Mouse (Mus musculus) neural tube, embryonic 14.5 days (tissue): ENCODE data around the gene Dvl1. TPM values are rescaled to one million over a fixed set of nuclear protein-coding genes. Genes with fewer than 3 reads are reported as not detected.

ENCODE experiments used
- ATAC-seq: fragments of 200-750 bp; cut with Nextera tagmentation; 2 replicates; pipeline ENCODE4 v1.8.0; 2017; ENCODE audit warnings: low read depth, mild to moderate bottlenecking, moderate TSS enrichment, moderate library complexity
- H3K27ac ChIP-seq: fragments of 300-500 bp; sonication (generic); 2 replicates; pipeline ENCODE4 v1.5.1; 2014; ENCODE audit warnings: low read depth, mild to moderate bottlenecking, control low read depth, low read length, moderate library complexity, mixed read lengths
- H3K27me3 ChIP-seq: fragments of 300-500 bp; sonication (generic); 2 replicates; pipeline ENCODE4 v1.6.1; 2014; ENCODE audit warnings: low read length; ENCODE audit not compliant: control insufficient read depth, insufficient read depth
- H3K36me3 ChIP-seq: fragments of 300-500 bp; sonication (generic); 2 replicates; pipeline ENCODE4 v1.6.1; 2014; ENCODE audit warnings: low read length, mixed read lengths; ENCODE audit not compliant: control insufficient read depth, insufficient read depth
- H3K4me1 ChIP-seq: fragments of 300-500 bp; sonication (generic); 2 replicates; pipeline ENCODE4 v1.6.1; 2014; ENCODE audit warnings: low read length; ENCODE audit not compliant: control insufficient read depth, insufficient read depth
- H3K4me2 ChIP-seq: fragments of 300-500 bp; sonication (generic); 2 replicates; pipeline ENCODE4 v1.6.1; 2014; ENCODE audit warnings: mild to moderate bottlenecking, low read depth, low read length, control low read depth
- H3K4me3 ChIP-seq: fragments of 300-500 bp; sonication (generic); 2 replicates; pipeline ENCODE4 v1.5.1; 2014; ENCODE audit warnings: low read depth, low read length, control low read depth, mixed read lengths
- H3K9ac ChIP-seq: fragments of 300-500 bp; sonication (generic); replicated peaks from 2 replicates; pipeline ENCODE4 v1.6.1; 2014; ENCODE audit warnings: low read depth, mild to moderate bottlenecking, control low read depth, low read length, mixed read lengths
- H3K9me3 ChIP-seq: fragments of 300-500 bp; sonication (generic); 2 replicates; pipeline ENCODE4 v1.6.1; 2016; ENCODE audit warnings: low read length; ENCODE audit not compliant: control insufficient read depth
- WGBS: fragments of 180-500 bp; shearing (Covaris S2); extraction: QIAGEN DNeasy Blood & Tissue Kit; methylation state at CpG from one replicate; pipeline ENCODE4 v1.1.7; 2014; 5-methylcytosine and 5-hydroxymethylcytosine counted together
- polyA plus RNA-seq: library from polyadenylated mRNA; unstranded; fragments of >200 nt; fragmentation: Nextera tagmentation; extraction: Ambion mirVana; gene quantifications from 2 replicates; pipeline ENCODE4 v1.2.1, GENCODE M21; 2014

The Dvl1 gene
- polyA plus RNA-seq, 1 experiment from 2014 or later = 16.1 TPM

DNA sequence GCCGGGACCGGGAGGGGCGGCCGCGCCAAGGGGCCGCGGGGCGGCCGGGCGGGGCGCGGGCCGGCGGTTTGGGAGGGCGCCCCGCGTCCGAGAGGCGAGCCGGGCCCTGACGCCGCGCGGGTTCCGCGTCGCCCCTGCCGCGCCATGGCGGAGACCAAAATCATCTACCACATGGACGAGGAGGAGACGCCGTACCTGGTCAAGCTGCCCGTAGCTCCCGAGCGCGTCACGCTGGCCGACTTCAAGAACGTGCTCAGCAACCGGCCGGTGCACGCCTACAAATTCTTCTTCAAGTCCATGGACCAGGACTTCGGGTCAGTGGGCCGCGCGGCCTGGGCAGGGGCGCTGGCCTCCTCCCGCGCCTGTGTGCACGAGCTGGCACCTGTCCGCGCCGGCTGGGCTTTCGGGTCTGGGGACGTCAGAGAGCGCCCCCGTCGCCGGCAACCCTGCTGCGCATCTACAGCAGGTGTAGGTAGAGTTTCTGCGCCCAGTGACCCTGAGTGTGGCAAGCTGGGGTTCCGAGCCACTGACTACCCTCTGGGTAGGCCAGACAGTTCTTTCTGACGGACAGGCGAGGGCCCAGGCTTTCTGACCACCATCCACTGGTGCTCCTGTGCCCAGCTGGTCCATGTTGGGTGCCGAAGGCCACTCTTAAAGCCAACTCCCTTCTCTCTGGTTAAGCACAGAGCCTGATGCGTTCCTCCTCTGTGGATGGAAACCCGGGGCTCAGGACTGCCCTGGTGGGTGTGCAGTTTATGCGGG, 570 bp downstream of the Dvl1 start:
- WGBS = 2% methylated on average over 54 of the region's 69 CpGs
- peak; percentile 55 for ATAC-seq
- peaks cover 32% of the 10 kb centered on the region for H3K4me1 ChIP-seq

DNA sequence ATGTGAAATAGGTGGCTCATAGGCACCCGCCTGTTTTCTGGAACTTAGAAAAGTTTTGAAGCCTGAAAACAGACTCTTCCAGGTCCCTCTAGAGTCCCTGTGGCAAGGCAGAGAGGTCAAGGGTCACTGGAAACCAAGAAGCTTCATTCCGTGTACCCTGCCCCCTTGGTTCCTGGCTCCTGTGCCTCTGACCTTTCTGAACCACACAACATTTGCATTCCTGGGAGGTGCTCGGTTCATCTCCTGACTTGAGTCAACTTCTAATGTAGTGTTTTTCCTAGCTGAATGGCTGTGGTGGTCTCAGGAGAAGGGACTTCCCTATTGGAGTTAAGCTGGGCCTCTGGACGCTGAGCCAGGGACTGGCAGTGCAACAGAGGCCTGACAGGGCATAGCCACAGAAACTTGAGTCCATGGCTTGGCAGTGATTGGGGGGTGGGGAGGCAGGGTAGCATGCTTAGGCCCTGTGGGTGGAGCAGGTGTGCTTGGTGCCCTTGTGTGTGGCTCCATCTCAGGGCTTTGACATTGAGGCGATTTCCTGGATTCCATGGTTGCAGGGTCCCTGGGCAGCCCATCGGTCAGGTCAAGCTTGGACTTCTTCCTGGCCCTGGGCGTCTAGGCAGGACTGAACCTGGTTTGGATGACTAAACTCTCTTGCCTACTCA, 1.4 kb downstream of the Dvl1 start:
- Histone ChIP-seq H3K9ac (peak overlapping the region; percentile 88), H3K27me3 (no peaks in the 10 kb centered on the region), H3K9me3 (no peaks in the 10 kb centered on the region), H3K4me3 (peak overlapping the region; percentile 88), H3K27ac (no peak overlapping the region), H3K4me2 (peak overlapping the region; percentile 89), H3K36me3 (no peaks in the 10 kb centered on the region), H3K4me1 (peaks cover 32% of the 10 kb centered on the region)
- WGBS = 67% methylated on average over 7 of the region's 7 CpGs
- no peak for ATAC-seq

More for the DNA sequence above, 570 bp downstream of the Dvl1 start:
- no peaks in the 10 kb centered on the region for H3K9me3 ChIP-seq
- peak overlapping the region; percentile 88 for H3K9ac ChIP-seq
- peaks cover under 1% of the 10 kb centered on the region; the same call in 1 of the 2 replicates for H3K36me3 ChIP-seq
- H3K27me3 ChIP-seq = no peaks in the 10 kb centered on the region
- H3K4me2 ChIP-seq = peak overlapping the region; percentile 89
- peak overlapping the region; percentile 81 for H3K27ac ChIP-seq
- H3K4me3 ChIP-seq = peak overlapping the region; percentile 88

DNA sequence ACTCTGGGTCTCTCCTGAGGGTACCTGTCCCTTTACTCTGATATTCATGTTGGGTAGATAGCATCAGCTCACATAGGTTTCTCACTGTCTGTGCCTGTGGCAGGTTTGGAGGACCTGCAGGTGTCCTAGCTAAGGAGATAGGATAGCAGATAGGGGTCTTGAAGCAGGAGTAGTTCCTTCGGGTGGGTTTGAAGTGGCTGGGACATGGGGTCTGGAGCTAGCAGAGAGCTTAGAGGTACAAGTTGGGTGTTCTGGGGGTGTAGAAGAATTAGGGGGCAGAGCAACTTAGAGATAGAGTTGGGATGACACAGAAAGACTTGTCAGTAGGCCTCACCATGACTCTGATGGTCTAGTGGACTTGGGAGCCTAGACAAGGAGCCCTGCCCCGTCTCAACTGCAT, 2.2 kb downstream of the Dvl1 start:
- Histone ChIP-seq H3K27me3 (no peaks in the 10 kb centered on the region), H3K36me3 (peaks cover under 1% of the 10 kb centered on the region; the same call in 1 of the 2 replicates), H3K9me3 (no peaks in the 10 kb centered on the region), H3K4me3 (no peak overlapping the region), H3K9ac (no peak overlapping the region), H3K4me1 (peaks cover 32% of the 10 kb centered on the region), H3K4me2 (peak overlapping the region; percentile 89), H3K27ac (no peak overlapping the region)
- ATAC-seq = no peak
- WGBS = 94% methylated on average over 2 of the region's 2 CpGs

DNA sequence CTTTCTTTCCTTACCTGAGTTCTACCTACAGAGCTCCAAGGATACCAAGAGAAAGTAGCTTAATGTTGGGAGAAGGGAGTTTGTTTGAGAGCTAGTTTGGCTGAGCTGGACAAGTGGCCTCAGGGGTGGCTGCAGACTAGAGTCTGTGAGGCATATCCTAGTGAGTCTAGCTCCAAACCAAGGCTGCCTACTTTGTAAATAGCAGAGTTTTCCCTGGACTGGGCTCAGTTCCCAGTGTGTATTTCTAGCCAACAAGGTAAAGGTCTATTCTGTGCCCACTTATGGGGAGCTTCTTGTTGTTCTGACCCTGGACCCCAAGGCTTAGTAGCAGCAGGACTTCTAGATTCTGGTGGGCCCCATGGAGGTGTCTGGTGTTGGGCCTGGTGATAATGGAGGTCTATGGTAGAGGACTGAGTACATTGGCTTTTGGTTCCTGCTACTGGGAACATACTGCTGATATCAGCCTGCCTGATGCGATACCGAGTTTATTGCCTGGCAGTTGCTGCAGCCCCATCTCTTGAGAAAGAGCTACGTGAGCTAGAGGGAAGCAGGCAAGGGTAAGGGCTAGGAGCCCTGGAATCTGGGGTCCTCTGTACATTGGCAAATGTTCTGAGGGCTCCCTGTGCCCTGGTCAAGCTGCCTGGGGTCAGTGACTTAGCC, 2.7 kb downstream of the Dvl1 start:
- no peaks in the 10 kb centered on the region for H3K9me3 ChIP-seq
- peaks cover 32% of the 10 kb centered on the region for H3K4me1 ChIP-seq
- H3K27me3 ChIP-seq = no peaks in the 10 kb centered on the region
- H3K27ac ChIP-seq = no peak overlapping the region
- no peak overlapping the region for H3K4me3 ChIP-seq
- ATAC-seq = no peak
- H3K36me3 ChIP-seq = peaks cover 6% of the 10 kb centered on the region
- H3K4me2 ChIP-seq = no peak overlapping the region
- H3K9ac ChIP-seq = no peak overlapping the region
- WGBS = 90% methylated on average over 3 of the region's 3 CpGs

DNA sequence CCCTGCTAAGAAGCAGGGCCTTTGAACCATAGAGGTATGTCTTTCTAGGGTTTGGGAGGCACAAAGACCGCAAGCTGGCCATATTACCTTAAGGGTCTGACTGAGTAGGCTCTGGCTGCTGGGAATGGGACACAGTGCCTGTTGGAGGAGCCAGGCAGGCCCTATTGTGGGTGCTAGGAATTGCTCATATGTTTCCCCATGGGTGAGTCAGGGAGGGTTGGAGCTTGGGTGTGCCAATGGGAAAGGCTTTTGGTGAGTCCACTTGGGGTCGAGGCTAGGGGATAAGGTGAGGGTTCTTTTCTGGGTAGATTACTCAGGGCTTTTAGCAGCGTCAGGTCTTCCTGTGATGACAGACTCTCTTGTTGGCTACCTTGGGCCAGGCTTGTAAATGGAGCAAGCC, 4.2 kb downstream of the Dvl1 start:
- Histone ChIP-seq H3K4me2 (no peak overlapping the region), H3K27ac (no peak overlapping the region), H3K9ac (no peak overlapping the region), H3K4me1 (peaks cover 31% of the 10 kb centered on the region), H3K4me3 (no peak overlapping the region), H3K9me3 (no peaks in the 10 kb centered on the region), H3K36me3 (peaks cover 19% of the 10 kb centered on the region), H3K27me3 (no peaks in the 10 kb centered on the region)
- 91% methylated on average over 3 of the region's 3 CpGs for WGBS
- no peak for ATAC-seq

DNA sequence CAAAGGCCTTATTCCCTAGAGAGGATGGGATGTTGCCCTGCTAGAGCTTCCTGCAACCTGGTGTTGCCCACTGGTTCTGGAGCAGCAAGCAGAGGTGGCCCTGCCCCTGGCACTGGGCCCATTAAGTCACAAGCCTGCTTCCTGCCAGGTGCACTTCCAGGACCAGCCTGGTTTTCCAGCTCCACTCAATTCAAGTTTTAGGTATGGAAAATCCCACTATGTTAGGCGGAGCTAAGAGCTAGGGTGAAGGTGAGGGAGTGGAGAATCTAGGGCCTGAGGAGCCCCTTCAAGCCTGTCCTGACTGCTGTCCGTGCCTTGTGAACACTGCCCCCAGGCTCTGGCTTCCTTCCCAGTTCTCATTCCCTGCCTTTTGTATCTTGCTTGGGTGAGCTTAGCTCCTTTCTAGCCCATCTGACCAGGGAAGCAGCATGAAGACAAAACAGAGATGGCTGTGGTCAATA, 4.8 kb downstream of the Dvl1 start:
- no peak overlapping the region for H3K4me2 ChIP-seq
- H3K4me1 ChIP-seq = peaks cover 25% of the 10 kb centered on the region
- ATAC-seq = no peak
- peaks cover 24% of the 10 kb centered on the region for H3K36me3 ChIP-seq
- no peak overlapping the region for H3K9ac ChIP-seq
- H3K27ac ChIP-seq = no peak overlapping the region
- H3K27me3 ChIP-seq = no peaks in the 10 kb centered on the region
- H3K4me3 ChIP-seq = no peak overlapping the region
- H3K9me3 ChIP-seq = no peaks in the 10 kb centered on the region
- 80% methylated on average over 2 of the region's 2 CpGs for WGBS

DNA sequence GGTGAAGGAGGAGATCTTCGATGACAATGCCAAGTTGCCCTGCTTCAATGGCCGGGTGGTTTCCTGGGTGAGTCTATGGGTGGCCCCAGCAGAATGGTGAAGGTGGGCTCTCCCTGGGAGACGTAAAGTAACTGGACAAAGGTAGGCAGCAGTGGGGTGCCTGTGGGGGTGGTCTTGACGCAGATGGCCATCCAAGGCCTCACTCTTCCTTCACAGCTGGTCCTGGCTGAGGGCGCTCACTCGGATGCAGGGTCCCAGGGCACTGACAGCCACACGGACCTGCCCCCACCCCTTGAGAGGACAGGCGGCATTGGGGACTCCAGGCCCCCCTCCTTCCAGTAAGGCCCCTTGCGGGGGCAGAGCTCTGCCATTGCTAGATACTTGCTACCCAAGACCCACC, 6.2 kb downstream of the Dvl1 start:
- no peak overlapping the region for H3K9ac ChIP-seq
- no peak for ATAC-seq
- no peak overlapping the region for H3K27ac ChIP-seq
- peaks cover 37% of the 10 kb centered on the region for H3K36me3 ChIP-seq
- H3K4me2 ChIP-seq = no peak overlapping the region
- H3K27me3 ChIP-seq = no peaks in the 10 kb centered on the region
- WGBS = 93% methylated on average over 9 of the region's 9 CpGs
- no peak overlapping the region for H3K4me3 ChIP-seq
- H3K9me3 ChIP-seq = no peaks in the 10 kb centered on the region
- H3K4me1 ChIP-seq = peaks cover 19% of the 10 kb centered on the region

DNA sequence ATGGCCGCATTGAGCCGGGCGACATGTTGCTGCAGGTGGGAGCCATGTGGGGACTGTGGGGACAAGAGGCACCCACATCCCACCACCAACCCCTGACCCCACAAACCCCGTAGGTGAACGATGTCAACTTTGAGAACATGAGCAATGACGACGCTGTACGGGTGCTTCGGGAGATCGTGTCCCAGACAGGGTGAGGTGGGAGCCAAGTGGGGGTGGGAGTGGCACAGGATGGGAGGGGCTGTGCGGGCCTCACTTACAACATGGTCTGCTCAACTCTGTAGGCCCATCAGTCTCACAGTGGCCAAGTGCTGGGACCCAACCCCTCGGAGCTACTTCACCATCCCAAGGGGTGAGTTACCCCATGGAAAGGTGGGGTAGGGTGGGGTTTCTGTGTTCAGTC, 7.8 kb downstream of the Dvl1 start:
- H3K36me3 ChIP-seq = peaks cover 44% of the 10 kb centered on the region
- no peak overlapping the region for H3K4me2 ChIP-seq

DNA sequence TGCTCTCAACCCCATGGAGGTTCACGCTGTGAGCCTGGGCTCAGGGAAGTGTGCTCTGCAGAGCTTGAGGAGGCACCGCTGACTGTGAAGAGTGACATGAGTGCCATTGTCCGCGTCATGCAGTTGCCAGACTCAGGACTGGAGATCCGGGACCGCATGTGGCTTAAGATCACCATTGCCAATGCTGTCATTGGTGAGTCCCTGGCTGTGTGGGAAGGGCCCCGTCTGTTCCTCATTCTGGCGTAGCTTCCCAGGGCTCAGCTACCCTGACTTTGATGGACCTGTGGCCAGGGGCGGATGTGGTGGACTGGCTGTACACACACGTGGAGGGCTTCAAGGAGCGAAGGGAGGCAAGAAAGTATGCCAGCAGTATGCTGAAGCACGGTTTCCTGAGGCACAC, 8.9 kb downstream of the Dvl1 start:
- Histone ChIP-seq H3K27ac (no peak overlapping the region), H3K4me1 (no peaks in the 10 kb centered on the region), H3K36me3 (peaks cover 54% of the 10 kb centered on the region), H3K4me3 (no peak overlapping the region), H3K9ac (no peak overlapping the region), H3K4me2 (no peak overlapping the region), H3K27me3 (no peaks in the 10 kb centered on the region), H3K9me3 (no peaks in the 10 kb centered on the region)
- WGBS = 94% methylated on average over 12 of the region's 12 CpGs
- no peak for ATAC-seq

More for the DNA sequence above, 7.8 kb downstream of the Dvl1 start:
- peaks cover 4% of the 10 kb centered on the region; the same call in 1 of the 2 replicates for H3K4me1 ChIP-seq
- 99% methylated on average over 12 of the region's 12 CpGs for WGBS
- ATAC-seq = 0 out of 2 replicates have a peak, but pooled peaks have one; percentile 16
- H3K27me3 ChIP-seq = no peaks in the 10 kb centered on the region
- no peak overlapping the region for H3K9ac ChIP-seq
- H3K4me3 ChIP-seq = no peak overlapping the region
- H3K27ac ChIP-seq = no peak overlapping the region
- H3K9me3 ChIP-seq = no peaks in the 10 kb centered on the region
